Mouse (Mus musculus): ENCODE measurements around the gene Stk39.

GRCm38 (mm10) chr2:68296743-68297142 is 175.3 kb downstream of the Stk39 start:
- TF ChIP-seq CHD2 (IDR thresholded peaks at IDR 0.05; ENCODE audit: low read depth, low read length) (no peak), ZNF384 (IDR thresholded peaks at IDR 0.05; ENCODE audit: low read depth, low read length) (no peak), HCFC1 (IDR thresholded peaks at IDR 0.05; ENCODE audit: borderline replicate concordance, insufficient read depth, low read length) (no peak), MAFK (IDR thresholded peaks at IDR 0.05; ENCODE audit: insufficient read depth, low read depth, low read length) (no peak)

Data from ES-E14 (cell line).